Mouse (Mus musculus): Measurements from ENCODE around the gene Ccdc188.

- TF ChIP-seq CTCF (IDR thresholded peaks at IDR 0.05; ENCODE audit: low read depth, low read length), result no peak
- TF ChIP-seq TAL1 (conservative IDR thresholded peaks at IDR 0.05; ENCODE audit: low read depth, low read length), result no peak
- TF ChIP-seq GATA1 (IDR thresholded peaks at IDR 0.05; ENCODE audit: borderline replicate concordance, low read length), result no peak
Observed at GRCm38 (mm10) chr16:18173231-18173630, 44.4 kb upstream of the Ccdc188 start.
